Mouse (Mus musculus): ENCODE measurements around the gene Asic2. TPM values are rescaled to one million over a fixed set of nuclear protein-coding genes. Genes with fewer than 3 reads are reported as not detected.

Gene Asic2
- total and polyA plus RNA-seq, 2 experiments from 2014 or later = 19.8 to 60.2 TPM

DNA sequence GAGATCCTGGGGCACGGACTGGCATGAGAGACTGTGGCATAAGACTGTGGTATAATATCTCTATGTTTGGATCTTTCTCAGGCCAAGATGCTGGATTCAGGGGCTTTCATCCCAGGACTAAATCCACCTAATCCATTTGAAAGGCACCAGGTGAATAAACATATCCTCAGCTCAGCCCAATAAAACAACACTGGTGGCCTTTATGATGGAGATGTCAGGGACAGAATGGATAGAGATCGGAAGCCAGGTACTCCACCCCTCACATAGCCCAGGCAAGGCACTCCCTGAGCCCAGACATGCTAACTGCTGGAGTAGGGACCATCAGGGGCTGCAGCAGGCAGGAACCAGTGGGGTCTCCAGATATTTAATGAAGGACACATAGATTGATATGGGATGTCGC, 637.3 kb downstream of the Asic2 start:
- no peak for ATAC-seq (ENCODE audit: low FRiP score)
- Histone ChIP-seq H3K4me1 (ENCODE audit: insufficient read depth, low read length) (no peaks in the 10 kb centered on the region), H3K9ac (replicated peaks; ENCODE audit: low read length, poor library complexity, severe bottlenecking) (no peak overlapping the region), H3K27ac (ENCODE audit: low read depth, low read length) (no peak overlapping the region), H3K27me3 (ENCODE audit: insufficient read depth, low read length) (no peaks in the 10 kb centered on the region), H3K4me2 (ENCODE audit: low read depth, low read length, poor library complexity, severe bottlenecking) (no peak overlapping the region), H3K36me3 (ENCODE audit: insufficient read depth, low read length) (no peaks in the 10 kb centered on the region), H3K4me3 (ENCODE audit: low read depth, low read length) (no peak overlapping the region), H3K9me3 (ENCODE audit: low read length) (no peaks in the 10 kb centered on the region)
- 83% methylated on average over 3 of the region's 3 CpGs for WGBS
- no peak for DNase-seq (ENCODE audit: low spot score)
- TF ChIP-seq CTCF (IDR thresholded peaks at IDR 0.05) = no peak

DNA sequence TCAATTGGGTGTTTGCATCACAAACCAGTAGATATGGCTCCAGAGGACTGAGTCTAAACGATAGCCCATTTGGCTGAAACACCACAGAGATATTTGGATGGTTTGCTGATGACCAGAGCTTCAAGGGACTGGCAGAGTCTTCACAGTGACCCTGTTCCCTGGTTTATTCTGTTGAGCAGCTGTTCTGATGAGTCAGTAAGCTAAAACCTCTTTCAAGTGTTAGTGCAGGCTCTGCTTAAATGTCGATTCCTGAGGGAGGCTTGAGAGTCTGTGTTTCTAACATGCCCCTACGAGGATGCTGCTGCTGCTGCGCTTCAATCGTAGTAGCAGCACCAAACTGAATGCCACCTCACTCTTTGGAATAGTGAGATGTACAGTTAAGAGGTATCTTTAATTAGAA, 640.2 kb downstream of the Asic2 start:
- H3K27me3 ChIP-seq (ENCODE audit: insufficient read depth, low read length) = no peaks in the 10 kb centered on the region
- no peaks in the 10 kb centered on the region for H3K9me3 ChIP-seq (ENCODE audit: low read length)
- 83% methylated on average over 5 of the region's 5 CpGs for WGBS
- TF ChIP-seq CTCF (IDR thresholded peaks at IDR 0.05) = no peak
- H3K27ac ChIP-seq (ENCODE audit: low read depth, low read length) = no peak overlapping the region
- H3K9ac ChIP-seq (replicated peaks; ENCODE audit: low read length, poor library complexity, severe bottlenecking) = no peak overlapping the region
- ATAC-seq (ENCODE audit: low FRiP score) = no peak
- no peaks in the 10 kb centered on the region for H3K36me3 ChIP-seq (ENCODE audit: insufficient read depth, low read length)
- no peak overlapping the region for H3K4me2 ChIP-seq (ENCODE audit: low read depth, low read length, poor library complexity, severe bottlenecking)
- no peaks in the 10 kb centered on the region for H3K4me1 ChIP-seq (ENCODE audit: insufficient read depth, low read length)
- no peak for DNase-seq (ENCODE audit: low spot score)
- no peak overlapping the region for H3K4me3 ChIP-seq (ENCODE audit: low read depth, low read length)

DNA sequence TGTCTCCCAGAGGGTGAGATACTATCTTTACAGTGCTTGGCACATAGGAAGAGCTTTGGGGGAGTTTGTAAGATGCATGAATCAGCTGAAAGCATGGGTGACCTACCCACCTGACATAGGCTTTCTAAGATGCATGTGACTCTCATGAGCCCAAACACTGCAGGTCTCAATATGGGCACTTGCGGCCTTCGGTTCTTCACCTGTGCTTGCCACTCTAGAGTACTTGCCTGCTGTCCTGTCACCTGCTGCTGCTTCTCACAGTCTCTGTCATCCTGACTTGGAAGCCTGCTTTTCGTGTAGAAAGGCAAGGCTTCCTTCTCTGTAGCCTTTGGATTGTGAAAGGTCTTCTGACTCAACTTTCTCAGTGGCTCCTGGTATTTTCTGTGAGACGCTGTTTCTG, 645.1 kb downstream of the Asic2 start:
- WGBS = 90% methylated on average over 4 of the region's 4 CpGs
- no peak for TF ChIP-seq CTCF (IDR thresholded peaks at IDR 0.05)

DNA sequence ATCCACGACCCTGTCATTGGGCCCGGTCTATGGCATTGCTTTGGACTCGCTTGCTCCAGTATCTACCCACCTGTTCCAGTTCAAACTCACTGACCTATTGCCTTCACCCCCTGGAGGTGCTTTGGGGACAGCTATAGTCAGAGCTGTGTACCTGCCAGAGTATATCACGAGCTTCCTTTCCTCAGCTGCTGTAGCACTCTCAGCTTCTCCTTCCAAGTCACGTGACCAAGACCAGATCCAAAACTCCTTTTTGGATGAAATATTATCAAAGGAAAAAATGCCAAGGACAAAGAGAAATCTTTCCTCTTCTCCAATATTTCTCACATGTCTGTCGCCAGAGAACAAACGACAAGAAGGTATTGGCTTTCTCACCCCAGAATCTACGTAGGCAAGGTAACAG, 645.8 kb downstream of the Asic2 start:
- DNase-seq (ENCODE audit: low spot score) (no peak), ATAC-seq (ENCODE audit: low FRiP score) (no peak)
- Histone ChIP-seq H3K4me1 (ENCODE audit: insufficient read depth, low read length) (no peaks in the 10 kb centered on the region), H3K4me2 (ENCODE audit: low read depth, low read length, poor library complexity, severe bottlenecking) (no peak overlapping the region), H3K4me3 (ENCODE audit: low read depth, low read length) (no peak overlapping the region), H3K9ac (replicated peaks; ENCODE audit: low read length, poor library complexity, severe bottlenecking) (no peak overlapping the region), H3K27ac (ENCODE audit: low read depth, low read length) (no peak overlapping the region), H3K9me3 (ENCODE audit: low read length) (no peaks in the 10 kb centered on the region), H3K27me3 (ENCODE audit: insufficient read depth, low read length) (no peaks in the 10 kb centered on the region), H3K36me3 (ENCODE audit: insufficient read depth, low read length) (no peaks in the 10 kb centered on the region)
- TF ChIP-seq CTCF (IDR thresholded peaks at IDR 0.05) = no peak
- 91% methylated on average over 8 of the region's 8 CpGs for WGBS

More for the DNA sequence above, 645.1 kb downstream of the Asic2 start:
- H3K27ac ChIP-seq (ENCODE audit: low read depth, low read length) = no peak overlapping the region
- no peaks in the 10 kb centered on the region for H3K27me3 ChIP-seq (ENCODE audit: insufficient read depth, low read length)
- H3K4me2 ChIP-seq (ENCODE audit: low read depth, low read length, poor library complexity, severe bottlenecking) = no peak overlapping the region
- H3K36me3 ChIP-seq (ENCODE audit: insufficient read depth, low read length) = no peaks in the 10 kb centered on the region
- H3K9ac ChIP-seq (replicated peaks; ENCODE audit: low read length, poor library complexity, severe bottlenecking) = no peak overlapping the region
- no peaks in the 10 kb centered on the region for H3K9me3 ChIP-seq (ENCODE audit: low read length)
- no peaks in the 10 kb centered on the region for H3K4me1 ChIP-seq (ENCODE audit: insufficient read depth, low read length)
- H3K4me3 ChIP-seq (ENCODE audit: low read depth, low read length) = no peak overlapping the region
- no peak for DNase-seq (ENCODE audit: low spot score)
- no peak for ATAC-seq (ENCODE audit: low FRiP score)

DNA sequence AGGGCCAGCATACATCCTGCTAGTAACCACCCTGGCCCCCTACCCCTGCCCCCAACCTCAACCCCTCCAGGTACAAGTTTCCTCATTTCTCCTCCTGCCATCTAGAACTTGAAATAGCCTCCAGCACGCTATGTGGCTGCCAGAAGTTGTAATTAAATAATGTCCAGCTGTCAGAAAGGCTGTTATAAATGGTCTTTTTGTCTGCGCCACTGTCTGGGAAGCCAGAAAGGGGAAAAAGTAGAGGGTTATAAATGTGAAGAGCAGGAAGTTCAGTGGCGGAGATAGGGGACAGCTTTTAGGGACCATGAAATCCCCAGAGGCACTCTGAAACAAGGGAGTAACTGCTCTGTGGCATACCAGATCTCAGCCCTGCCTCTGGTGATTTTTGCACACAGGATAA, 678.2 kb downstream of the Asic2 start:
- no peaks in the 10 kb centered on the region for H3K27me3 ChIP-seq (ENCODE audit: insufficient read depth, low read length)
- no peak overlapping the region for H3K4me3 ChIP-seq (ENCODE audit: low read depth, low read length)
- no peaks in the 10 kb centered on the region for H3K36me3 ChIP-seq (ENCODE audit: insufficient read depth, low read length)
- H3K4me1 ChIP-seq (ENCODE audit: insufficient read depth, low read length) = 0 out of 2 replicates have a peak, but pooled peaks cover 2% of the 10 kb centered on the region
- DNase-seq (ENCODE audit: low spot score) (no peak), ATAC-seq (ENCODE audit: low FRiP score) (no peak)
- no peak overlapping the region for H3K4me2 ChIP-seq (ENCODE audit: low read depth, low read length, poor library complexity, severe bottlenecking)
- H3K27ac ChIP-seq (ENCODE audit: low read depth, low read length) = no peak overlapping the region
- WGBS = 58% methylated on average over 3 of the region's 3 CpGs
- H3K9ac ChIP-seq (replicated peaks; ENCODE audit: low read length, poor library complexity, severe bottlenecking) = no peak overlapping the region
- no peak for TF ChIP-seq CTCF (IDR thresholded peaks at IDR 0.05)
- H3K9me3 ChIP-seq (ENCODE audit: low read length) = no peaks in the 10 kb centered on the region

DNA sequence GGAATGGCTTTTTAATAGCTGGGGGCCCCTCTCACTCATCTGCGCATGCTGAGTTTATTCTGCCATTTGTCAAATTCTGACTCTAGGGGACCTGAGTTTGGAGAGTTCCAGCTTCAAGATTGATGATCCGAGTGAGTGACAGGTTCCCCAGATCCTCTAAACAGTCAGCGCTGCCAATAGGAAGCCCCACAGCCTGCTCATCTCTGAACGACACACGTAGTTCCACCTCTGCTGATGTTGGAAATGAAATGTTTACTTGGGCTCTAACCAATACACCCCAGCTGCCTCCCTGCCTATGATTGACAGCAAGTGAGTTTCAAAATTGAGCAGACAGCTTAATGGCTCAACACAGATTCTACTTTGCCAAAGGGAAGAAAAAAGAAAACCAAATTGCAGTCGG, 685.1 kb downstream of the Asic2 start:
- no peaks in the 10 kb centered on the region for H3K36me3 ChIP-seq (ENCODE audit: insufficient read depth, low read length)
- no peaks in the 10 kb centered on the region for H3K27me3 ChIP-seq (ENCODE audit: insufficient read depth, low read length)
- no peak for TF ChIP-seq CTCF (IDR thresholded peaks at IDR 0.05)
- 63% methylated on average over 6 of the region's 6 CpGs for whole genome bisulfite sequencing
- H3K9me3 ChIP-seq (ENCODE audit: low read length) = no peaks in the 10 kb centered on the region
- no peak overlapping the region for H3K9ac ChIP-seq (replicated peaks; ENCODE audit: low read length, poor library complexity, severe bottlenecking)
- no peak overlapping the region for H3K4me2 ChIP-seq (ENCODE audit: low read depth, low read length, poor library complexity, severe bottlenecking)
- DNase-seq (ENCODE audit: low spot score) = peak; percentile 15
- no peaks in the 10 kb centered on the region for H3K4me1 ChIP-seq (ENCODE audit: insufficient read depth, low read length)
- no peak for ATAC-seq (ENCODE audit: low FRiP score)
- no peak overlapping the region for H3K4me3 ChIP-seq (ENCODE audit: low read depth, low read length)
- no peak overlapping the region for H3K27ac ChIP-seq (ENCODE audit: low read depth, low read length)

All from midbrain, postnatal 0 days (tissue).